Mouse (Mus musculus) cerebellum, postnatal 10 days (tissue): Measurements from ENCODE around the gene Mrpl39.
A peak's percentile ranks its signal among the peaks of the same experiment; 100 is the strongest.

Source experiments
- DNase-seq, 2 experiments: peaks; one replicate each; pipeline ENCODE4 v3.0.0; 2021; ENCODE audit warnings: mixed read lengths in 2 of 2

Gene Mrpl39

DNA sequence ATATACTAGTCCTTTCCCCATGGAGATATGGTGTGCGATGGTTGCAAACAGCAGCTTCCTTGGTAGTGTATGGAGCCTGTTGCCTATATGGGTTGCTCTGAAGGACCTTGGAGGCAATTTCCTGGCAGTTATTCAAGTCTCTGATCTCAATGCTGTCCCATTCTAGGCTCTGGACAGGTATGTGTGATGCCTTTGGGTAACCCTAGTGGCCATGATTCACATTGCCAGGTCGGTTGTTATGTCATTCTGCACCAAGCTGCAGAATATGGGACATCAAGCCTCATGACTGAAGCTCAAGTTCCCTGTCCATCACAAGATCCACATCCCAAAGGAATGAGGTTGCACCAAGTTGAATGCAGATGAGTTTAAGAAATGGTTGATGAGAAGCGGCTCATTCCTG, 1.8 kb upstream of the Mrpl39 start:
- peak in 1 of 2 experiments; percentile 18 for DNase-seq

DNA sequence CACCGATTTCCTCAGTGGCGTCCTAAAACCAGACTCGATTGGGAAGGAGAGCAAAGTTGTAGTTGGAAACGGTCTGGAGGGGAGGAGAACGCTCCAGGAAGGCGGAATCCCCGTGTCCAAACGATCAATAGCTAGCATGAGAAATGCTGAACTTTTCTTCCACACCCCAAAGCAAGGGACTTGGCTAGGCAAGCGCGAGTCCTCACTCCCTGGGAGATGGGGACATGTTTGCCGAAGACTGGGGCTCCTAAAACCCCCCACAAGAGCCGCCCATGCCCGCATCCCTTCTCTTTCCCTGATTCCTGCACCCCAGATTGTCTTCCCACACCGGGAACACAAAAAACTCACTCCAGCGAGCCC, 756 bp downstream of the Mrpl39 start:
- no peak for DNase-seq

DNA sequence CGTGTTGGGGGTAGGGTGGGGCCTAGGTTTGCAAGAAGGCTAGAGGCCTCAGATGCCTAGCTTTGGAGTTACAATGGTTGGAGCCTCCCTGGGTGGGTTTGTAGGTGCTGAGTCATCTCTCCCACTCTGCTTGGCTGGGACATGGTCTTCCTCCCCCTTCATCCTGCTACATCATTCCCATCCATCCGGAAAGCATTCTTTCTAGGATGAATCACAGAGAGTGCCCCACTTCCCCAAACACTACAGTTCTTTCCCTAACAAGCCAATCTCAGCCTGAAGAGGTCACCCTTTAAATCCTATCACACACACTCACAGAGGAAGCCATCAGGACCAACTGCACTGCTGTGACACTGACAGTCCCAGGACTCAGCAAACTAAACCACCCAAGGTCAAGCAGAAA, 14.9 kb downstream of the Mrpl39 start:
- no peak for DNase-seq

DNA sequence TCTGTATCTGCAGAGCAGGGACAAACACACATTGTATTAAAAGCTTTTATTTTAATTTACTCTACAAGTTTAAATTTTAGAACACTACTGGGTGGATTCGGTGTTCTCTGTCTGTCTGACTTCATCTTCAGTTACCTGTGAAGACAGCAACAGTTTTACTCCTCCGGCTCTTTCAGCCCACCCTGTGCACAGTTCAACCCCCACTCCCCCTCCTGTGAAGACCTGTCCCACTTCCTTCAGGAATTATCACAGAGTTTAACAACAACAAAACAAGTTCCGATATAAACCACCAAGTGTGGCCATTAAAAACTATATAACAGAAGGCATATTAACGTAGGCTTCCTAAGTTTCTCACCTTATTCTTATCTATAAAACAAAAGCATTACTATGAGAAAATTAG, 17.3 kb downstream of the Mrpl39 start:
- DNase-seq: no peak

DNA sequence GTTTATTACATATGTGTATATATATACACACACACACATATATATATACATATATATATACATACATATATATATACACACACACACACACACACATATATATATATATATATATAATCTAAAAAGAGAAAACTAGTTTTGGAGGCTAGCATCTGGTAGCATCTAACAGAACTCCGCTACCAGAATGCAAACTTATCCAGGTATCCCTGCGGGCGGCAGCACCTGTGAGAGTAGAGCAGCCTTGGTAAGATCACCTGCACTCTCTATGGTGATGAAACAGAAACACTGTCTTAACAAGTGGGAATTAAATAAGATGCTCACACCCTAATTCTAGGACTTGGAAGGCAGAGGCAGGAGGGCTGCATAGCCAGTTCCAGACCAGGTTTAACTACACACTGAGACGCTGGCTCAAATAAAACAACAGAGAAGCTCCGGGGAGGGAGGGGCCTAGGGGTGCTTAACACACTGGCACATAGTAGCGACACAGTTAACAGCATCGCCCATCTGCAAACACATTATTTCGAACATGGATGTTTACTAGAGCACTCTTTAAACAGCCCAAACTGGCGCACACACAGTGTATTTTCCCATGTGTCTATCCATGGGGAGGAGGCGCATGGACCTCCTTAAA, 17.8 kb downstream of the Mrpl39 start:
- DNase-seq: no peak

DNA sequence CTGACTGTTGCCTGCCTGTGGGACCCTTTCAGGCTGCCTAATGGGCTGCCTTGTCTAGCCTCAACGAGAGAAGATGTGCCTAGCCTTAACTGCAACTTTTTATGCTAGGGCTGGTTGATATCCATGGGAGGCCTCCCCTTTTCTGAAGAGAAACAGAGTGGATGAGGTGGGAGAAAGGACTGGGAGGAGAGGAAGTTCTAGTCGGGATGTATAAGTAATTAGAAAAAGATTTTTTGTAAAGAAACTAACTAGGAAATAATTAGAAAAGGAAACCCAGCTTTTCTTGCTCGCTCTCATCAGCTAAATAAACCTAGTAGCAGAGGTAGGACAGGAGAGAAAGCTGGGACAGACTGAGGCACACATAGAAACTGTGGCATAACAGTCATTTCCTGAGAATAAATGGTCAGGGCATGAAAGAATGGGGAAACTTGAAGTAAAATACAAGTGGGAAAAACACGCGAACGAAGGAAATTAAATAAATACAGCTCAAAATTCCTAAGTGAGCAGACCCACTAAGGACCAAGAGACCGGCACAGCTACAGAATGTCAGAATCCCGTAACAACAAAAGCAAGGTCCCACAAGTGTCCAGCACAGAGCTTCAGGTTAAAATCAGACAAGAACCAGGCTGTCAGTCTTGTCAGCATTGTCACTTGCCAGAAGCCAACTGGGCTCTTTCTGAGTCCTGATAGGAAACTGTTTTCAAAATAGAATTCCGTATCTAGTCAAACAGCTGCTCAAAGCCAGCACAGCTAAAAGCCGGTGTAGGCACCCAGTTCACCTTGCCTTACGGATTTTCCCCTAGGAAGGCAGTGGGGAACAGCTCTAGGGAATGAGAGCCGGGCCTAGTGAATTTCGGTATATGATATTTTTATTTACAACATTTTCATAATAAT, 18.6 kb downstream of the Mrpl39 start:
- DNase-seq: no peak

DNA sequence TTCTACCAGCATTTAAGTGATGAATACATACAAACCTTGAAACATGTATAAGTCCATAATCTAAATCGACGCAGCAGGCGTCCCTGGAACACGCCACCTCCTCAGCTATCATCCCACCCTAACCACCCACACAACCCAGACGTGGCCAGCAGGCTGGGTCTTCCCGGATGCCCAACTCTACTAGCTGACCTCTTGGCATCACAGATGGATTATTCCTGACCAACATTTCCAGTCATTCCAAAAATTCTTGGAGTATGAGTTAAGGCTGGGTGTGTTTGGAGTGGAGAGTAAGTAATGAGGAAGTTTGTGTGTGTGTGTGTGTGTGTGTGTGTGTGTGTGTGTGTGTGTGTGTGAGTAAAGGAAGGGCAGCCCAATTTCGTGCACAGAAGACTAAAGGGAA, 19.3 kb downstream of the Mrpl39 start:
- no peak for DNase-seq

DNA sequence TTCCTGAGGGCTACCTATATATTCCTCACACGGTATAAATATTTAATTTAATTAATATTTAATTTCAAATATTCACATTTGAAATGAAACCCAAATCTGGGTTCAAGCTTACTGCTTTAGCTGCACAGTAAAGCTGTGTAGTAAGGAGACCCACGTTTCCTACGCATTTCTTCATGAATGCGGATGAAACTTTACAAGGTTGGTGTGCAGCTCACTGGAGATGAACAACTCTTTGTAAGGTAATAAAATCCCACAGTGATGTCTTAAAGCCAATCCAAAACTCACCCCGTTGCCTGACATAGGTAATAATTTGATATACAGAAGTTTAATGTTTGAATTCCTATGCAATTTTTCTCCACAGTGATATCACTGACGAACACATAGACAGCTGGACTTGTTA, 20.6 kb downstream of the Mrpl39 start:
- DNase-seq: no peak

DNA sequence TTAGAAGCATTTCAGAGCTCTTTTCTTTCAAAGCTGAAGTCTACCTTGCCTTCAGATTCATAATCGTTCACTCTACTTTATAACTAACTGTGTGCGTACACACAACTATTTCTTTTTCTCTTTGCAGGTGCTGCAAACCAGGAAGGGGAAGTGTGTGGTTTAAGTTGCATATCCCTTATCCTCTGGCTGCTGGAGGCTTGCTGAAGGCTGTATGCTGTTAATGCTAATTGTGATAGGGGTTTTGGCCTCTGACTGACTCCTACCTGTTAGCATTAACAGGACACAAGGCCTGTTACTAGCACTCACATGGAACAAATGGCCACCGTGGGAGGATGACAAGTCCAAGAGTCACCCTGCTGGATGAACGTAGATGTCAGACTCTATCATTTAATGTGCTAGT, 21.6 kb downstream of the Mrpl39 start:
- no peak for DNase-seq

DNA sequence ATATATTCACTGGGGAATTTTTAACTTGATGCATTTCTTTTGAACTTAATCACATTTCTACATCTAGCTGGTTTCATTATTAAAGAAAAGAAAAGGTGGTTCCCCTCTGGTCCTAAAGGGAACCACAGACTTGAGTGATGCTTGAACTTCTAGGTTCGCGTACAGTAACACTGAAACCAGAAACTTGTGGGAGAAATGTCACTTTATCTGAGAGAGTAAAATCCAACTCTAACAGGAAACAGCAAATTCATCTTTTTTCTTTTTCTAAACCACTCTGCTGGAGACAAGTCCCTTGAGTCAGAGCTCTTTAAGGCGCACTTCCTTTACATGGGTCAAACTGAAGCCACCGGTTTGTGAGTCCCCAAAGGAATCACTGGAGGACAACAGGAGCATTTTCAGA, 22.4 kb downstream of the Mrpl39 start:
- DNase-seq: no peak

DNA sequence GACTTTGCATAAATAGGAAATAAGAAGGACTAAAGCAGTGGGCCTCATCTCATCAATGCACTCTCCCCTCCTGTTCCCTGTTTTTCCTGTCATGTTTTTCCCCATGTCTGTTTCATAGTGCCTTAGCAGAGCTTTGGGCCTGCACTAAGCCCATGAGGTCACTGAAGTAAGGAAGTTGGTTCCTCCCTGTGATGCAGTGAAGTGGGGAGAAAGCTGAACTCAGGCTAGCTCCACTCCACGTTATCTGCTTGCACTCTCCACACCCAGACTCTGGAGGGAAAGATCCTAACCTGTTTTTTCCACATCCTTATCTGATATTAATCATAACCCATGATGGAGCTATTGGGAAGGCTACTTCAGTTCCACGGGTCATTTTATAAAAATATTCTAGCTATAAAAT, 26.9 kb downstream of the Mrpl39 start:
- no peak for DNase-seq

DNA sequence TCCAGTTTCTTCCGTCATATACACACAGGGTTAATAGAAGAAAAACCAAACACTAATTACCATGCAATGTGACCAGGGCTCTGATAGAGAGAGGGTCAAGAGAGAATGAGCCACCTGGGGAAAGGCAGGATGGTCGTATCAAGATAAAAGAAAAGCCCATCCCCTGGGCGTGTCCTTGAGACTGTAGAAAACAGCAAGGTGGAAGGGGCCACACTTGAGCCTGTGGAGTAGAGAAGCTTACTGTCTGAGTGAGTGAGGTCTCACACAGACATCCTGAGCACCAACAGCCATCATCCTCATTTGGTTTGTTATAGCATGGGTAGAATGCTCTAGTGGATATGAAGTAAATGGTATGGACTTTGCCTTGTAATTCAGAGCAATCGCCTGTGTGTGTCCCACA, 27.7 kb downstream of the Mrpl39 start:
- no peak for DNase-seq

DNA sequence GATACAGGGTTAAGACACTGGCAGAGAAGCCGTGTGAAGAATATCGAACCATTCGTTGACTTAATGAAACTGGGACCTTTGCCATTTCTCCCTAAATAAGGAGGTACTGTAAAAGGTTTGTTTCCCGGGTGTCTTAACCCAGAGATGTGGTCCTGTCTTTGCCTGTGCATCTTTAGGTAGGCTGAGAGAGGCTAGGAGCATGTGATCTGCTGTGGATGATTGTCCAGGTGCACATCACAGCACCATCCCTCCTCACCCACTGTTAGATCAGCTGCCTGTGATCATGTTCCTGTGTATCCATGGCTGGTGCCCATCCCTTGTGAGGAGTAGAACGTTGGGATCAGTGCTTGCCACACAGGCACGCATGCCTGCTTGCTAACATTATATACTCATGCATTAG, 29.0 kb downstream of the Mrpl39 start:
- DNase-seq: peak; percentile 54 to 65

DNA sequence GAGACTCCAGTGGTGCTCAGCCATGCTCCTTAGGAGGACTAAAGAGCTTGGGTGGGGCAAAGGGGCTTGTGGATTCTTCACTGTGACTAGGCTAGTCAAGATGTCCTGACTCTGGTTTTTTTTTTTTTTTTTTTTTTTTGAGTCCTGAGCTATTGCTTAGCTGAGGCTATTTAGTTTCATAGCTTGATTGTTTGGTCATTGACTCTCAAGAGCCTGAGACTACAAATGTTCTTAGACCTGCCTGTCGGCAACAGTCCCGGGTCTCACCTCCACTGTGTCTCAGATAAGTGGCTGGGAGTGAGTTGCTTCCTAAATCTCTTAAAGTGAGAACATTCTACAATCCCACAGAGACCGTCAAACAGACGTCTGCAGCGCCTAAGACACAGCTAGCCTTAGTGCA, 30.0 kb downstream of the Mrpl39 start:
- DNase-seq: no peak

DNA sequence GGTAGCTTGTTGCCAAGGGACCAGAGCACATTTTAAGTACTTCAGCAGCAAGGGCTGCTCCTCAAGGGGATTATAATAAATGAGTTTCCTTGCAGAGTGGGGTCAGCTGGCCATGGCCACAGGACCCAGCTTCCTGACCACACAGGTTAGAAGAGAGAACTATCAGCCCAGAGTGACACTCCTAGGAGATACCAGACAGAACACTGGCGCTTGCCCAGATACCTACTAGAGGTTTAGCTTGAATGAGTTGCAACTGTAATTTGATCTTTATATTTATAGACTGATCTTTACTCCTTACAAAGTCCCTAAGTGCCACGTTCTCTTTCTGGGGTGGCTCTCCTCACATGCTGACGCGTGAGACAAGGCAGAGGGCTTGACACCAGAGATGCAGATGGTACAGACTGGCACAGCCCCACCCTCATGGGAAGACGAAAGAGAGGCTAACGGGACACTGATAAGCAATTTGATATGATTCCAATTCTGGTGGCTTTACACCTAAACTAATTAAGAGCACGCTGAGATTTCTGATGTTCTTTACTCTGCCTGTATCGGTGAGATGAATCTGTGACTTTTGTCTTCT, 30.8 kb downstream of the Mrpl39 start:
- peak; percentile 33 to 54 for DNase-seq

DNA sequence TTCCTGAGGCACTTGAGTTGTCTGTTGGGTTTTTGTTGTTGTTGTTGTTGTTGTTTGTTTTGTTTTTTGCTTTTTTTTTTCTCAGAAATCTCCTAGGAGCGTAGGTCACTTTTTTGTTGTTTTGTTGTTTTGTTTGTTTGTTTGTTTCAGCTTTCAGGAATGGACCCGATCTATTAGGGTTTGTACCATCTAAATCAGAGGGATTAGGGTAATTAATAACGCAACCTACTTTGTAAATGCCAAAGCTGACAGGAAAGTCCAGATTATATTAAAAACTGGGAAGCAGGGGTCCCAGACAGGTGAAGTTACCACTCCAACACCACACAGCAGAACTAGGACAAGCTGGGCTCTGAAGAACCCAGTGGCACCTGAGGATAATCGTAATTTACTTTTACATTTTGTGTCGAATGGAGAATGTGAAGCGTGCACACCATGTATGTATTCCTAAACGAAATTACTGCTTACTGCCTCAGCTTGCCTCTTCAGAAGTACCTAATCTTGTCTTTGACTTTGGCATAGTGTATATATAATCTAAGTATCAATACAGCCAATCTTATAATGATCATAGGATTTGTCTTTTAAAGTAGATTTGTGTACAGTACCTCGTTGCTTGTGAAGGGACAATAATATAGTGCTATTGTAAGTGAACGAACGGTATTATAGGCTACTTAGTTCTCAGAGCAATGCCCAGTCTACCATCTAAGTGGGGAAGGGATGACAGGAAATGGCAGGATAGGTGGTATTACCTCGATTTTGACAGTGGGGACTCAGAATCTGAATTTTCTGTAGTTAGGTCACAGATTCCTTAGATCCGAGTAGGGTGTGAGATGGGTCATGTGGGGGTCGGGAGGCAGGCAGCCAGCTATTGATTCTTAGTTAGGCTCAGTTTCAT, 31.5 kb downstream of the Mrpl39 start:
- no peak for DNase-seq

DNA sequence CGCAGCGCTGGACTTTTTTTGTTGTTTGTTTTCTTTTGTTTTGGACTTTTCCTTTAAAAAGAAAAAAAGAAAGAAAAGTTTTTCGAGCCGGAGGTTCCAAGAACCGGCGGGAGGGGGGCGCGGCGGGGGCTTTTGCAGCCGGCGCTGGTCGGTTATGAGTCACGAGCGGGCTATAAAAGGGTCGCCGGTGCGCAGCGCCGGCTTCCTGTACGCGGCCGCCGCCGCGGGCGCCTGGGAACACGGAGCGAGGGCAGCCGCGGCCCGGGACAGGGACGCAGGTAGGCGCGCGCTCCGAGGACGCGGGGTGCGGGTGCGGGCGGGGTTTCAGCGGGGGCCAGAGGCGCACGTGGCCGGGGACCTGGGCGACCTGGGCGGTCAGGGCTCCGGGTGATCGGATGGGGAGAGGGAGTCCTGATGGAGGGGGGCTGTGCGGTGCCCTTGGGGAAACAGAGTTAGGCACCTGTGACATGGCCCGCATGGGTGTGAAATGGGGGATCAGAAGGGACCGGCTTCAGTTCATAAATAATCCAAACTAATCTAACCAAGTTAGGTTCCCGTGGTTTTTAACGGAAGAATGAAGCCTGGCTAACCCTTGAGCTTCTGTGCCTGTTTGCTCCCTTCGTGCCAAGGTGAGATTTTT, 32.3 kb downstream of the Mrpl39 start:
- peak; percentile 50 to 56 for DNase-seq

DNA sequence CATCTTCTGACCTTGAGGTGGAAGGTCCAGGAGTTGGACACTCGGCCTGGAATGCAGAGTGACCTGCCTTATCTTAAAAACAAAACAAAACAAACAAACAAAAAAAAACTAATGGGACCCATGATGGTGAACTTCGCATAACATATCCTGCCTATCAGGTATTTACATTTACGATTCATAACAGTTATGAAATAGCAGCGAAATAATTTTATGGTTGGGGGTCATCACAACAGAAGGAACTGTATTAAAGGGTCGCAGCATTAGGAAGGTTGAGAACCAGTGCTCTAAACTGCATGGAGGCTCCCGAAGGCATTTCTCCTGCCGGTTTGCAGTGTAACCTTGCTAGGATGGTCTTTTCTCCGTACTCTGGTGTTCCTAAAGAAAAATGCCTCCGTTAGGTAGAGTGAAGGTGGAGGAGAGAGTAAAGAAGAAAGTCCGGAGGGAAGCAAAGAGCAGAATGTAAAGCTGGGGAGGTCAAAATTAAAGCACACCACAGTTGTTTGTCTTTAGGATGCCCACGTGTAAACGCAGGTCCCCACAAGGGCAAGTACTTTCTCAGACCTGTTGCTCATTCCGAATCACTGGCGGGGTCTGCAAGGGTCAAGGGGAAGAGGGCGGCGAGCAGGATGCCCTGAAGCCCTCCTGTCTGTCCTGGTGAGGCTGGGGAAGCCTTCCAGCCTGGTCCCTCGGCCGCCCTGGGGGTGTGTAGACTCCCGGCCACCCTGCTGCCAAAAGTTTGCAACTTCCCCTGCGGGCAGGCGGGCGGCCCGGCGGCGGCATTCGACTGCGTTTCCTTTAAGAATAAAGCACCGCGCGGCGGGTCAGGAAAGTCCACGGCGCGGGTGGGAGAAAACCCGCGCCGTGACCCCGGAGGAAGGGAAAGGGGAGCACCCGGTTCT, 33.1 kb downstream of the Mrpl39 start:
- DNase-seq: peak; percentile 33 to 42

DNA sequence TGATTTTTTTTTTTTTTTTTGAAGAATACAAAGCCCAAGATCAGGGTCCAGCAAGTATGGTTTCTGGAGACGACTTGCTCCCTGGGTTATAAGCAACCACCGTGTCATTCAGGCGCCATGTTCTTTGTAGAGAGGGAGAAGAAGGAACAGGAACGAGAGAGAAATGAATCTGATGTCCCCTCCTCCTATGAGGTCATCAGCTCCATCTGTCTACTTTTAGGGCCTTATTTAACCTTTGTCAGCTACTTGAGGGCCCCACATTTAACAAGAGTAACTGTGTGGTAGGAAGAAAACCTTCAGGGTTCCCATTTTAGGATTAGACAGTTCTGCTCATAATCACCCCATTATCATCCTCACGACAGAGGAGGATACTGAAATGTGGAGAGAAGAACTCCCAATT, 34.5 kb downstream of the Mrpl39 start:
- DNase-seq: no peak

DNA sequence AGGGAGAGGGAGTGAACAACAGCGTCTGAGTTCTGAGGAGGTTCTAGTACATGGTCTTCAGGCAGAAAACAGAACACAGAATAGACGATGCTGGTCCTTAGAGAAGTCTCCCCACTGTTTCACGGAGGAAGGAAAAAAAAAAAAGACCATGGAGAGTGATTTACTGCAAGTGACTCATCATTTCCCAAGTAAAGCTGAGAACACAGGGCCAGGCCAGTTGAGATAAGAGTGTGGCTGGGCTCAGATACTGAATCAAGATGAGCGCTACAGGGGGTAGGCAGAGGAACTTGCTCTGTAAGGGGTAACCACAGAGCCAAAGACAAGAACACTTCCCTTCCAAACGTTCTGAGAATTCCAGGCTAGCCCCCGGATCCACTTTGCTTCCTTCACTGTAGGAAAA, 36.8 kb downstream of the Mrpl39 start:
- no peak for DNase-seq

DNA sequence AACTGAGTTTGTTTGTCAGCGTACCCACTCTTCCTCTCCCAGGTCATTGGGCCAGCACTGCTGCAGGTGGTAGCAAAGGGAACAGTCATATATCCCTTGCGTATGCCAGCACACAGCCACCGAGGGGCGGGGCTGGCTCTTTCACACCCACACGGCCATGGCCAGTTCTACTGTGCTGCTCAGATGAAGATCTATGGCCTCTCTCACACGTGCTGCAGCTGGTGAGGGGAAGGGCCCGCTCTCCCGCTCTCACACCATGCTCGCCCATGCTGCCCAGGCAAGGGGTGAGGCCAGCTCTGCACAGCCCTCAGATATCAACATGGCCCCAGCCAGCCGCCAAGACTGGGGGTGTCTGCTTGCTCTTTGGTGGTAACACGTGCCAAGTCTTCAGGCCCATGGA, 39.4 kb downstream of the Mrpl39 start:
- no peak for DNase-seq

DNA sequence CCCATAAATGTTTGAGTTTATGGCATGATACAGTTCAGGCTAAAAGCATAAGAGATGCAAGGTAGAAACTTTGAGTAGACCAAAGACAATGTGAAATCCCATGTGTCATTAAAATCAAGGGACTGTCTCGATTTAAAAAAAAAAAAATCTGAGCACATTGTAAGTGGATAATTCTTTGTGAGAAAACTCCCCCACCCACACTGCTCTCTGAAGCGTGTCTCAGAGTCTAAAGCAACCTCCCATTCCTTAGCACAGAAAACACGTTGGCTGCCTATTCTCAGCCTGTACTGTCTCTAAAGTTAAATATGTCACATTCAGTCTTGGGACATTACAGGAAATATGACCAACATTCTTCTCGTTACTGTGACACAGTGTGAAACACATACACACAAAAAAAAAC, 53.6 kb downstream of the Mrpl39 start:
- no peak for DNase-seq
